Mouse (Mus musculus): Measurements from ENCODE around the gene 4930579F01Rik.

GRCm38 (mm10) chr3:138148811-138149210 lies 44.8 kb downstream of the 4930579F01Rik start:
- TF ChIP-seq CTCF (IDR thresholded peaks at IDR 0.05; ENCODE audit: low read depth) (no peak), EP300 (IDR thresholded peaks at IDR 0.05; ENCODE audit: low read depth) (no peak)
